Mouse (Mus musculus): ENCODE data around the gene Ugt1a7c.
"Not testable (repeated sequence)": the region's sequence is repeated elsewhere in the genome, so short reads cannot be mapped to it uniquely, and the experiment has no call there.

DNA sequence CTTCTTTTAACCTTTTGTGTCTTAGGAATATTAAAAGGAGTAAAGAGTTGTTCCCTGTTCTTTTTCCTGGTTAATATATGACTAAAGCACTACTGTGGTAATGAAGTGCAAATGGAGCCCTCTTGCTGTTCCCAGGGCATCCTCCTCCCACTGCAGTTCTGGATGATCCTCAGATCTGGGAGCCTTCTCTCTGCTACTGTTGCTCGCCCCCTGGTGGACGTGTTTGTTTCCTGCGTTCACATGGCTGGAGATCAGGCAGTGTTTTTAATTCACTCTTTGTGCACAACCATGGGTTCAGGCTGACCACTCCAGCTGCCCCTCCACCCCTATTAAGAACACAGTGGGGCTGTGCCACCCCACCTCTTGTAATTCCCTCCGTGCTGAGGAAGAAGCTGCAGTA lies 25.7 kb downstream of the Ugt1a7c start:
- not testable (repeated sequence) for TF ChIP-seq CTCF (IDR thresholded peaks at IDR 0.05; ENCODE audit: low read depth, low read length); POLR2A (IDR thresholded peaks at IDR 0.05; ENCODE audit: borderline replicate concordance, low read depth, low read length)

Measured in bone marrow macrophage, adult 2 months (primary cell).